In the genomic region with DNA sequence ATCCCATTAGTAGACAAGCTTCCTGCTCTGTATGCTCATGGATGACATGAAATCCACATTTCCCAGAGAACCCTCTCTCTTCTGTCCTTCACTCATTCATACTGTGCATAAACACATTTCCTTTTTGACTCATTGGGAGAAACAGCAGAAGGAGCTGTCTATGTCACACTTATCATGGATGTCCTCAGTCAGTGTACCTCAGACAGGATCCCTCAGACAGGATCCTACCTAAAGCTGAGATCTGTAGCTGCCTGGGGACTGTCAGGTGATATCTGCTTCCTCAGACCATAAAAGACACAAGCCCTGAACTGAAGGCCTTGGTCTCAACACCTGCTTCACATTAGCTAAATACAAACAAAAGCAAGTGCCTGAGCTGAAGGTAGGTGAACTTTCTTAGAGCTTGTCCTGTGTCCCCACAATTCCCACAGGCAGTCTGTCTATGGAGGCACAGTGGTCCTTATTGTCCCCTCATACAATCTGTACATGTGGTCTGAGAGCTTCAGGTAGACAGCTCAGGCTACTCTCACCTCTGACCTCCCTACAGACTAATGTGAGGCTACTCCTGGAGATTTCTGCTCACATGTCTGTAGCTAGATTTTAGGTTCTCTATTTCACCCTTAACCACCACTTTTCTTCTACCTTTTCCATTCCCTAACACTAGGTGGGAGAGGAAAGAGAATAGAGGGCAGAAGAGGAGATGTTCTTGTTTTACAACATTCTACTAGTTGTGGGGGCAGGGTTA, we compare ENCODE assay signal across 9 mouse cellular contexts. TPM values are rescaled to one million over a fixed set of nuclear protein-coding genes. Genes with fewer than 3 reads are reported as not detected.
A peak's percentile ranks its signal among the peaks of the same experiment; 100 is the strongest.
DNase-seq lines count a peak whose midpoint lies in the region; ATAC-seq and TF ChIP-seq lines count a peak whose summit lies in the region.
"Had no signal": no experiment of that assay in that cellular context is flagged by ENCODE, and none has a peak within 500 bp of the region (broad histone marks: within the 10 kb centered on the region; RNA-seq: fewer than 3 reads in every experiment).

No protein-coding gene starts in this region.

- no peak for DNase-seq in heart, postnatal 14 days
- DNase-seq in c-Kit-negative CD71-positive TER-119-positive erythroid progenitor cells, embryonic 14.5 days (ENCODE audit: low read depth, low spot score), result peak; percentile 13
- peak; percentile 10 for DNase-seq in midbrain, postnatal 0 days (ENCODE audit: low spot score)
- no peak for DNase-seq in ovary, adult 18-20 months (ENCODE audit: low spot score)
- DNase-seq in layer of hippocampus, adult 9-11 months, result no peak
- DNase-seq in right cerebral cortex, postnatal 4 days, result no peak

- no peaks in the 10 kb centered on the region for H3K36me3 ChIP-seq in heart, embryonic 15.5 days
- H3K36me3 ChIP-seq in hindbrain, embryonic 13.5 days, result no peaks in the 10 kb centered on the region
- H3K36me3 ChIP-seq in midbrain, postnatal 0 days (ENCODE audit: insufficient read depth, low read length), result no peaks in the 10 kb centered on the region

- no peaks in the 10 kb centered on the region for H3K4me1 ChIP-seq in heart, embryonic 15.5 days (replicated peaks)
- no peaks in the 10 kb centered on the region for H3K4me1 ChIP-seq in hindbrain, embryonic 13.5 days (replicated peaks)
- no peaks in the 10 kb centered on the region for H3K4me1 ChIP-seq in midbrain, postnatal 0 days (ENCODE audit: insufficient read depth, low read length)

- TF ChIP-seq CTCF in midbrain, postnatal 0 days (IDR thresholded peaks at IDR 0.05), result no peak

- H3K9ac ChIP-seq in heart, embryonic 15.5 days, result no peak overlapping the region
- H3K9ac ChIP-seq in hindbrain, embryonic 13.5 days, result no peak overlapping the region
- H3K9ac ChIP-seq in midbrain, postnatal 0 days (replicated peaks; ENCODE audit: low read length, poor library complexity, severe bottlenecking), result no peak overlapping the region

- H3K27ac ChIP-seq in heart, embryonic 15.5 days, result no peak overlapping the region
- no peak overlapping the region for H3K27ac ChIP-seq in hindbrain, embryonic 13.5 days
- H3K27ac ChIP-seq in midbrain, postnatal 0 days (ENCODE audit: low read depth, low read length), result no peak overlapping the region

- H3K9me3 ChIP-seq in heart, embryonic 15.5 days (replicated peaks), result no peaks in the 10 kb centered on the region
- no peaks in the 10 kb centered on the region for H3K9me3 ChIP-seq in hindbrain, embryonic 13.5 days
- no peaks in the 10 kb centered on the region for H3K9me3 ChIP-seq in midbrain, postnatal 0 days (ENCODE audit: low read length)

- no peak overlapping the region for H3K4me2 ChIP-seq in heart, embryonic 15.5 days
- no peak overlapping the region for H3K4me2 ChIP-seq in hindbrain, embryonic 13.5 days
- H3K4me2 ChIP-seq in midbrain, postnatal 0 days (ENCODE audit: low read depth, low read length, poor library complexity, severe bottlenecking), result no peak overlapping the region

- H3K27me3 ChIP-seq in heart, embryonic 15.5 days, result no peaks in the 10 kb centered on the region
- H3K27me3 ChIP-seq in hindbrain, embryonic 13.5 days, result no peaks in the 10 kb centered on the region
- no peaks in the 10 kb centered on the region for H3K27me3 ChIP-seq in midbrain, postnatal 0 days (ENCODE audit: insufficient read depth, low read length)

- intact Hi-C loops in heart, postnatal 14 days (cut with DNase I), result no loop called here

- H3K4me3 ChIP-seq in heart, embryonic 15.5 days, result no peak overlapping the region
- H3K4me3 ChIP-seq in hindbrain, embryonic 13.5 days, result no peak overlapping the region
- H3K4me3 ChIP-seq in midbrain, postnatal 0 days (ENCODE audit: low read depth, low read length), result no peak overlapping the region

- ATAC-seq in heart, embryonic 15.5 days (replicated peaks; ENCODE audit: insufficient number of reproducible peaks, insufficient read depth, low FRiP score, low read depth), result peak; percentile 25; the same call in 1 of the 2 replicates
- peak; percentile 45 for ATAC-seq in hindbrain, embryonic 13.5 days (ENCODE audit: low FRiP score)
- ATAC-seq in midbrain, postnatal 0 days (ENCODE audit: low FRiP score), result peak; percentile 48

RNA-seq across cellular contexts. Expression of a gene that starts 1.1 kb away (rescaled TPM):
- polyA plus RNA-seq in heart, embryonic 15.5 days (2015; fragmentation: Nextera tagmentation; extraction: Ambion mirVana), result not detected in 2 replicates
- not detected for total RNA-seq in heart, postnatal 14 days (2021)
- not detected in 2 replicates for polyA plus RNA-seq in hindbrain, embryonic 13.5 days (2015; fragmentation: Nextera tagmentation; extraction: Ambion mirVana)
- total RNA-seq in midbrain, postnatal 0 days (2014; rRNA removed), result not detected in 2 replicates
- not detected in 2 replicates for polyA plus RNA-seq in midbrain, postnatal 0 days (2015; fragmentation: Nextera tagmentation; extraction: Ambion mirVana)
- total RNA-seq: ES-E14 had no signal

Comparison
In these comparisons a context has a peak if more than half of its experiments do, and no peak if none do; other contexts are left out.
1. DNase-seq: peak in c-Kit-negative CD71-positive TER-119-positive erythroid progenitor cells, embryonic 14.5 days (single experiment) and midbrain, postnatal 0 days (single experiment); none in heart, postnatal 14 days (0 of 2), ovary, adult 18-20 months (single experiment), layer of hippocampus, adult 9-11 months (single experiment) and right cerebral cortex, postnatal 4 days (single experiment).
2. Peak in every context shown above with its lines, with median percentiles within 50 percentile points of each other: ATAC-seq.